Mouse (Mus musculus) common myeloid progenitor, adult 5-6 weeks (primary cell): ENCODE results near the gene Asb6. TPM values are rescaled to one million over a fixed set of nuclear protein-coding genes. Genes with fewer than 3 reads are reported as not detected.

Experiments used
- ATAC-seq: replicated peaks from 2 replicates; pipeline ENCODE4 v1.8.0; 2016; ENCODE audit warnings: low read depth, mild to moderate bottlenecking, moderate TSS enrichment, inconsistent platforms; ENCODE audit not compliant: poor library complexity, severe bottlenecking
- total RNA-seq: library from RNA; stranded (forward); fragments of 200-1000, 187-1606 nt; gene quantifications from 2 replicates; pipeline ENCODE4 v1.2.3, GENCODE M21; 2017

Gene Asb6
- total RNA-seq, 1 experiment from 2014 or later: 17.5 TPM

- ATAC-seq: no peak
These were observed 6.3 kb upstream of the Asb6 start for GRCm38 (mm10) chr2:30836238-30836990.

GRCm38 (mm10) chr2:30834373-30835022, 4.4 kb upstream of the Asb6 start, which contains the start of gene Prrx2:
TSS of gene Prrx2 (plus strand) at chr2:30834972.
- no peak for ATAC-seq

DNA sequence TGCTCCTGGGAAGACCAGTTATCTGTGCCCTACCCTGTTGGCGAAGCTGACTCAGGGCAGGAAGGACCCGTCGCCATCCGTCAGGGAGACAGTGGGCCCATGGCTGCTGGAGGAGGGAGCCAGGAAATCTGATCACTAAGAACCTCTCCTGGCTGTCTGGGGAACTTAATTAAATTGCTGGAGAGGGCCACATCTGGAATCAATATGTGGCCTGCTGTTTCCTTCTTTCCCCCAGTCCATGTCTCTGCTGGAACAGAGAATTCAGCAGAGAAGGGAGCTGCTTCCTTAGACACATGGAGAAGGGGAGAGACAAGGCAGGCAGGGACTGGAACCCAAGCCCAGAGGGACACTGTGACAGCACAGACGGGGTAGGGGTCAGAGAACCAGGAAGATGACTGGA, 3.5 kb upstream of the Asb6 start:
- ATAC-seq: no peak

DNA sequence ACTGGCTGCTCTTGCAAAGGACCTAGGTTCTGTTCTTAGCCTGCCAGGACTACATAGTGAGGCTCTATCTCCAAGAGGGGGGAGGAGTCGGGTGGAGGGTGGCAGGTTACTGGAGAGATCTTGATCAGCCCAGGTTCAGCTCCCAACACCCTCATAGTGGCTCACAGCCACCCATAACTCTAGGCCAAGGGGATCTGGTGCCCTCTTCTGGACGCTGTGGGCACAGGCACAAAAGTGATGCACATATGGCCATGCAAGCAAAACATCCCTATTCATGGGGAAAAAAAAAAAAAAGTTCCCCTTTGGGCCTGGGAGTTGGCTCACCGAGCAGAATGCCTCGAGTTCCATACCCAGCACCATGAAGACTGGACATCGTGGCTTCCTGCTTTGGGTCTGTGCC, 818 bp downstream of the Asb6 start:
- no peak; the same call in 1 of the 2 replicates for ATAC-seq

DNA sequence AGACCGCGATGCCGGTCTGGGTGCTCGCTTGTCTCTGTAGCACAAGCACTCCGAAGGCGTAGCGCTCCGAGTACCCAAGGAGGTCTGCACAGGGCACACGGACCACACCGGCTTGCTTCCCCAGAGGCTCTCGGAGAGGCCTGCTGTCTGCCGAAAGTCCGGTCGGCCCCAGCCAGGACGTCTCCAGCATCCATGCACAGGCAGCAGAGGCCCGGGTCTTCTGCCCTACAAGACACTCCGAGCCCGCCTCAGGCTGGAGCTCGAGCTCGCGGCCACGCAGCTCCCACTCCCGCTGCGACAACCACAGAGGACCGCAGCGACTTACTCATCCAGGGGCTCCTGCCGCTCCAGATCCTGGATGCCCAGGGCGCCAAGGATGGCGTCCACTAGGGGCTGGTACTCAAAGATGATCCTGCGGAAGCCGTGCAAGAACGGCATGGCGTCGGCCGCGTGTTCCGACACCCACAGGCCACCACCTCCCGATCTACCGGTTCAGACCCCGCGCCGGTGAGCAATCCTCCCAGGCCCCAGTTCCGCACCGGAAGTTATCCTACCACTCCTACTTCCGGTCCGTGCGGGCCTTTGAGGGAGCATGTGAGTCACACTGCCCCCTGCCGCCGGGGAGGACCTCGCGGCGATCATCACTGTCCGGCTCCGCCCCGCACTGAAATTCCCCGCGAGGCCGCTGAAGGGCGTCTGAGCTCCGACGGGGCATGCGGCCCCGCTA, 2.2 kb downstream of the Asb6 start:
- ATAC-seq: peak; percentile 79

DNA sequence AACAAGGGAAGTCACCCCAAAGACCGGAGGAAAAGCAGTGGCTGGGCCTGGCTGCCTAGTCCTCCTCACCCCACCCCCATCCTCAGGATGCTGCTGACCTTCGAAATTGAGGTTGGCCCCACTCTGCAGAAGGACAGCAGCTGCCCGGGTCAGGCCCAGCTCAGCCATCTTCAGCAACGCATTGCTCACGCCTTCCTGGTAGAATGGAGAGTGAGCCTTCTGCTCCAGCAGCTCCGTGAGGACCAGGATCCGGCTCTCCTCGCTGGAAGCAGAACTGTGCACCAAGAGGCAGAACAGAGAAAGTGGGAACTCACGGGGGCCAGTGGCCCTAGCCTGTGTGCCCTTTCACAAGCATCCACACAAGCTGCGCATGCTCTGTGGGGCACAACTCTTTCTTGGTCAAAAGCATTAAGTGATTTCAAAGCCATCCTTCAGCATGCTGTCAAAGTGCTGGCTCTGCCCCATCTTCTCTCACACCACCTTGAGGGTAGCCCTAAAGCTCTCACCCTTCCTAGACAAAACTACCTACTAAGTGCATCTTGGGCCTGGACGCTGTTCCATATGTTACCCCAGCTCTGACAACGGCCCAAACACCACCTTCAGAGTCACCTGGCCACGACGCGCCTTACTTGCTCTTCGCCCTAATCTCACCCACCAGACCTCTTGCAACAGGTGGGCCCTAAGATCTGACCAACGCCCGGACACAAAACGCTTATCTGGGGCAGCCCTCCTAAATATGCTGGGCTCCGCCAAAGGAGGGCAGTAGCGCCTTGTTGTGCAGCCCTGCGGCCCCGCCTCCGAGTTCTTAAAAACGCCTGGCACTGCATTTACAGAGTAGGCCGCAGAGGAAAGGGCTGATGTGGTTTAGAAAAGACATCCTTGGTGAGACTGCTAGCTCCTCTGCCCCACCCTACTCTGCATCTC, 3.0 kb downstream of the Asb6 start:
- ATAC-seq: peak; percentile 51

GRCm38 (mm10) chr2:30823385-30824153, 6.6 kb downstream of the Asb6 start:
- ATAC-seq: no peak

GRCm38 (mm10) chr2:30822460-30822859, 7.7 kb downstream of the Asb6 start:
- no peak for ATAC-seq

GRCm38 (mm10) chr2:30821073-30821472, 9.1 kb downstream of the Asb6 start:
- no peak for ATAC-seq

GRCm38 (mm10) chr2:30819873-30820272, 10.3 kb downstream of the Asb6 start:
- no peak for ATAC-seq

- no peak for ATAC-seq
These were observed 13.8 kb downstream of the Asb6 start for GRCm38 (mm10) chr2:30816383-30816782.

DNA sequence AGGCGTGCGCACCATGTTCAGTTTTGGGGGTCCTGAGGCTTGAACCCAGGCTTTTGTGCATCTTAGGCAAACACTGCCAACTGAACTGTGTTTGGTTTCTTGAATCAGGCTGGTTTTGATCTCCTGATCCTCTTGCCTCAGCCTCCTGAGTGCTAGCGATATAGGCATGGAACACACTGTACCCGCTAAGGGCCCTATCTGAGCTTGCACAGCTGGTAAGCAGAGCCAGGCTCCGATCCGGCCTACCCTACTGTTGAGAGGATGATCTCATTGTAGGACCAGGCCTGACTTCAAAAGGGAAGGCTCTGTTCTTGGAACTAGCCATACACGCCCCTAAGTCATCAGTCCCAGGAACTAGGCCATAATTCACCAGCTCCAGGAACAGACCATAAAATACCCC, 19.6 kb downstream of the Asb6 start:
- no peak for ATAC-seq

GRCm38 (mm10) chr2:30809503-30809902, 20.6 kb downstream of the Asb6 start:
- ATAC-seq: no peak

DNA sequence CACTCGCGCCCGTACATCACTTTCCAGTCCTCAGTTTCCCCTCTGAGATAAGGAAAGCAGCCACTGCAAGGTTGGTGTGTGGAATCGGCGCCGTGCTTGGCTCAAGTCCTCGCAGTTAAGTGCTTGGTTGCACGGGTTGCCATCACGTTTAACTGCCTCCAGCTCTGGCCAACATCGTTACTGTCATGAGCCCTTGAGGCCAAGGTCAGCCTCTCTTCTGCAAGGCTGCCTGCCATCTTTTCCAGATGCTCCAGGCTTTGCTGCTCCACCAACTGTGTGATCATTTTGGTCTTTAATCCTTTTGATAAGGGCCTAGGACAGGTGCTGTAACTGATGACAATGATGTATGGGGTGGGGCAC, 21.9 kb downstream of the Asb6 start:
- ATAC-seq: no peak

DNA sequence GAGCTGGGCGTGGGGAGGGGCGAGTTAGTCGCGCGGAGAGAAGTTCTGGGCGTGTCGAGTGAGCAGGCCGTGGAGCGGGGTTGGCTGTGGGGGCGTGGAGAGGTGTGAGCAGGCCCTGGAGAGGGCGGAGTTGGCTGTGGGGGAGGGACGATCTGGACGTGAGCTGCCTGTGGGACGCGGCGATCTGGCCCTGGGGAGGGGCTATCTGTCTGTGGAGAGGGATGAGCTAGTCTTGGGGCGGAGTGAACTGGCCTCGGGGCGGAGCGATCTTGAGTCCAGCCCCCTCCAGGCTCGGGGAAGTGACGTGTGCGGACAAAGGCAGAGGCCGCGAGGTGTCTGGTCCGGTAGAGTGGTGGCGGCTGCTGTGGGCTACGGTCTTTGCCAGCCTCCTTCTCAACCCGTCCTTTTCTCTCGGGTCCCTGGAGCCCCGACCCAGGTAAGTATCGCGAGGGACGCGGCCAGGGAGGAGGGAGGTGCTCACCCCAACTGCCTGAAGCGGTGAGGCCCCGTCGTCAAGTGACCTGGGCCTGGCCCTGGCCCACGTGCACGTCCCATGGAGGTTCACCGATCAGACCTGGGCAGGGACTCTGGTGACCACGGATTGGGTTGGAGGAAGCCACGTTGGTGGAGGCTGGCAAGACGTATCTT, 22.4 kb downstream of the Asb6 start, which contains the start of gene Ntmt1:
Gene Ntmt1, plus strand, starts transcription at position 179 of the 648 bp plus-strand sequence.
- ATAC-seq: peak; percentile 95

GRCm38 (mm10) chr2:30807147-30807647, 22.9 kb downstream of the Asb6 start:
- peak; percentile 26 for ATAC-seq

- ATAC-seq: no peak
These were observed 24.1 kb downstream of the Asb6 start for GRCm38 (mm10) chr2:30805983-30806382.

DNA sequence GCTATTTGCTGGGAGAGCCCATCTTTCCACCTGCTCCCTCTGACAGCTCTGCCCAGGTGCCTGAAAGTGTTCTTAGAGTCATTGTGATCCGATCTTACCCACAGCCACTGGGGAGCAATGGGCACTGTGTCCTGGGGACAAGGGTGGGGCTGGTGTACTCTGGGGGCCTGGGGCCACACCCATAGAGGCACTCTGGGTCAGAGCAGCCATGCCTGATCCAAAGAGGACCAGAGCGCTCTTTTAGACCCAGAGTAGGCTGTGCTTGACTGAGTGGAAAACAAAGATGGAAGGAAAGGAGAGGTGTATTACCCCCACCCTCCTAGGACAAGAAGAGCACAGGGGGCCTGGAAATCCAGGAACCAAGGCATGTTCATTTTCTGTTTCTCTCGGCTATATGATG, 26.5 kb downstream of the Asb6 start, which contains the start of gene 1700001O22Rik:
Gene 1700001O22Rik, minus strand, starts transcription at position 58 of the 400 bp plus-strand sequence.
- no peak for ATAC-seq
